Mouse (Mus musculus): ENCODE measurements at regions not wholly inside any gene's neighbourhood (a gene's known extent, or its start where the extent isn't known, plus 50 kb on each side); places are given as distances from the start of the nearest gene placed in this dataset.

DNA sequence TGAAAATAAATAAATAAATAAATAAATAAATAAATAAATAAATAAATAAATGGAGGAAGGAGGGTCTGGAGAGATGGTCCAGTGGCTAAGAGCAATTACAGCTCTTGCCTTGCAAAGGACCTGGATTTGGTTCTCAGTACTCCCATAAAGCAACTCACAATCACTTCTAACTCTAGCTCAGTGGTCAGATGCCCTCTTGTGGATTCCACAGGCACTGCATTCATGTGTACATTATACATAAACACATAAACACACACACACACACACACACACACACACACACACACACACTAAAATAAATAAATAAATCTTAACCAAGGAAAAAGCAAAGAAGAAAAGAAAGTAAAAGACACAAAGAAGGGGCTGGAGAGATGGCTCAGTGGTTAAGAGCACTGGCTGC is 74.2 kb upstream of the Dhx40 start:
- DNase-seq, result no peak

DNA sequence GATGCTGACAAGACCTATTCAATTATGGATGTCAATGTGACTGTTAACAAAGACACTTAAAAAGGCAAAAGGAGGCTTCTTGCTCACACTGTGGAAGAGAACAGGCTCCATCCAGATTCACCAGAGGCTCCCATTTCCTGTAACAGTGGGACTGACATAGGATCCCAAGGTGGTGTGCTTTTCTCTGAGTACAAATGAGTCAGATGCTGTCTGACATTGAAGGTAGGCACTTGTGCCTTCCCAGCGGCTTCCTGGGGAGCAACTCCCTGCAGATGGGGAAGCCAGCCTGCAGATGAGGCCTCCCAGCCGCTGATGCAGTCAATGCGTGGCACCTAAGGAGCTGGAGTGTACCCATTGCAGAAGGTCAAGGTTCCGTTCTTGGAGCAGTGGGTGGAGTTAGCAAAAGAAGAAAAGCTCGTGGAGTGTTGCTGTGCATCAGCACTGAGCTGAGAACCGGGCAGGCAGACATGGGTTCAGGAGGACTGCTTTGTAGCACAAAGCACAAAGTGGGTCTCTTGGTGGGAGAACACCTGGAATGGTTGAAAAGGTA is 71.9 kb upstream of the Dhx40 start:
- peak; percentile 23 for DNase-seq

DNA sequence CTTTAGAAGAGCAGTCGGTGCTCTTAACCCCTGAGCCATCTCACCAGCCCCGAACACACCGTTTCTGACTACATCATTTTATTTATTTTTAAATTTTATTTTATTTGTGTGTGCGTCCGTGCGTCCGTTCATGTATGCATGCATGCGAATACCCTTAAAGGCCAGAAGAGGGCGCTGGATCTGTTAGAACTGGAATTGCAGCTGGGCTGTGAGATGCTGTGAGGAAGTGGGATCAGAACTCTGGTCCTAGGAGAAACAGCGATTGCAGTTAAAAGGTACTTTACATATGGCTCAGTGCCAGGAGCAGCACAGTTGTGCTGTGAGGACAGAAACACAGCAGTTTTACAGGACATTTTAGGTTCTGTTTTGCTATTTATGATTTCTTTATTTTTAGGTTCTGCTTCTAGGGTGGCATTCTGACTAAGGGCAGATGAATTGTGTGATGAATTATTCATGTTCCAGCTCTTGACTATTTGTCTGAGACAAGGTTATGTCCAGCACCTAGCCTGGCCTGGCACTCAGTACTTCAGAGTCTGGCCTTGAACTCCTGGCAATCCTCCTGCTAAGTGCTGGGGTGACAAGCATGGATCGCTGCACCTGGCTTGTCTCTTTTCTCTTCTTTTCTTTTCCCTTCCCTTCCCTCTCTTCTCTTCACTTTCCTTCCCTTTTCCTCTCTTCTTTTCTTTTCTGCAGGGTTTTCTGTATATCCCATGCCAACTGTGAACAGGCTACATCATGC is 71.0 kb upstream of the Dhx40 start:
- DNase-seq, result no peak

DNA sequence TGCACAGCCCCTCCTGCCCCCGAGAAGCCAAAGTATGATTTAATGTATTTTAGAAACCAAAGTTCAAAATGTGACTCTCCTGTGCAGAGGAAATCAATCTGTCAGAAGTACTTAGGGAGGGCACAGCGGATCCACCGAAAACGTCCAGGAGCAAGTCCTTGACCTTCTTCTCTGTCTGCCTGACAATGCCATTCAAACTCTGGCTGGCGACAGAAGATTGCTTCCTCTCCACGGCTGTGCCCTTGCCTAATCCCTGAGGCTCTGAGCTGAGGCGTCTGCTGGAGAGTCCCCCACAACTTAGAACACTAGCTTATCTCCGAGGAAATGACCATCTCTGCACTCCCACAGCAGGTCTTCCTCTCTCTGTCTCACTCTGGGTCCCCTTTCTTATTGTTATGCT is 69.0 kb upstream of the Dhx40 start:
- DNase-seq, result no peak

DNA sequence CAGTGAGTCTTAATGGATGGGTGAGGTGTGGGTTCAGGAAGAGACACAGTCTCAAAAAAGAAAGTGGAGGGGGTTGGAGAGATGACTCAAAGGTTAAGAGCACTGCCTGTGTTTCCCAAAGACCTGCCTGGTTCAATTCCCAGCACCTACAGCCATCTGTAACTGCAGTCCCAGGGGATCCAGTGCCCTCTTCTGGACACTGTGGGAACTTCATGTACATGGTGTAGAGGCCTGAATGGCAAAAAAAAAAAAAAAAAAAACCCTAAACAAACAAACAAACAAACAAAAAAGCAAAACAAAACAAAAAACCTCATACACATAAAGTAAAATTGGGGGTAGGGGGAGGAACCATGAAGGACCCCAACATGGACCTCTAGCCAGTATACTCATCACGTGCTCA is 68.2 kb upstream of the Dhx40 start:
- no peak for DNase-seq

DNA sequence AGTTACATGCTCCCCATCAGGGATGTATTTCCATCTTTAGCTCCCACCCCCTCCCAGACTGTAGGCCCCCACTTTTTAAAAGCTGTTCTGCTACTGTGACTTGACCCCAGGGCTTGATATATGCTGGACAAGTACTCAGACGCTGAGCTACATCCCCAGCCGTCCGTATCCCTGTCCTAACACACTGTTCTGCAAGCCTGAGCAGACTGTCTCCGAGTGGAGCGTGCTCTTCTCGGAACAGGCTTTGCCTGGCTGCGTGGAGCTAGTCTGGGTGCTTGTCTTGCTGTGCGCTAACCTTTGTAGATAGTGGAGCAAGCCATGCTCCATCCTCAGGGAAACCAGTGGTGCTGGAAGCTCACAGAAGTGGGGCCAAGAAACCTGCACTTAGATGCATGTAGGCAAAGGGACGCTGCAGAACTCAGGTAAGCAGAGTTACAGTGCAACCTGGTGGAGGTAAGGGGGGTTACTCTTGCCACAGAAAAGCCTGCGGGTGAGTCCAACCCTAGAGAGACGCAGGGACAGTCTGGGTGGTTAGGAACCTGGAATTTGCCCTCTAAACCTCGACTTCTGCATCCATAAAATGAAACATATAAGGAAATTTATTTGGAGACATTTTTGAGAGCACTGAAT is 67.2 kb upstream of the Dhx40 start:
- no peak for DNase-seq

DNA sequence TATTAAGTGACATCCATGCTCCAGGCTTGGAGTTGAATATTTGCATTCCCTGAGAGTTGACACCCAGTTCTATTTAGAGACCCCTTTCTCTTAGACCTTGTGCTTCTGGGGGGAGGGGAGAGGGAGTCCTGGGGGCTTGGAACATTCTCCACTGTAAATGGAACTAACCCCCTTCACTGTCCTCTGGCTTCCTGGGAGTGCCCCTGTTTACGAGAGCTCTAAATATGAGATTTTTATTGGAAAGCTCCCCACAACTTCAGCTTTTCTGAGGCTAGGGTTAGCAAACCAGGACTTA is 65.8 kb upstream of the Dhx40 start:
- DNase-seq, result no peak

DNA sequence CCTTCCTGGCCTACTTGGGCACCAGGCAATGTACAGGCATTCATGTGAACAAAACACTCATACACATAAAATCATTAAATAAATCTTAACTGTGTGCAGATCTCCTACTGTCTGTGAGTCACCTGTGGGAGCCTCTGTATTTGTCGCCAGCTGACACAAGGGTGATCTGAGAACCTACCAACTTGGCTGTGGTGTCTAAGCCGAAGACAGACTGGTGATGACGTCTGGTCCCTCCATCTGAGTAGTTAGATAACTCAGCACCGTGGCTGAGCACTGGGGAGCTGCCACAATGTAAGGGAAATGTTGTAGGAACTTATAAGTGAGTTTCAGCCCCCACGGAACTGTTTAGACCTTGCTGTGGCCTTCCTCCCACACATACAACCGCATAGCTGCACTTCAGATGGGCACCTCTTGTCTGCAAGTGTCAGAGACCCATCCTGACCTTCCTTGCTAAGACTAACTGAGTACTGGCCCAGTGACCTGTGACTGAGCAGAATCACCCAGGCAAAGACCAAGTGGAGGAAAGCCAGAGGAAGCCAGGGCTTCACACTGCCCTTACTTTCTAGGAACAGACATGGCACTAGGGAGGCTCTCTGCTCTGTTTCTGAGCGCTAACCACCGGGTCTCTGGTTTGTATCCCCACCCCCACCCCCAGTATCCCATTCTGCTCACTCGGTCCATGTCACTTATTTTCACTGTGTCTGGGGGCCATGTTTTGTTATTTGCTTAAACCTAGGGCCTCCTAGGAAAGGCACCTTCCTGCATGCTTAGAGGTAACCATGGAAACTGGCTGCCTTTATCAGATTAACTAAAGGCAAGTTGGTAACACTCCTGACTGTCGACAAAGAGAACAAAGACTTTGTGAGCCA is 65.2 kb upstream of the Dhx40 start:
- DNase-seq, result no peak

DNA sequence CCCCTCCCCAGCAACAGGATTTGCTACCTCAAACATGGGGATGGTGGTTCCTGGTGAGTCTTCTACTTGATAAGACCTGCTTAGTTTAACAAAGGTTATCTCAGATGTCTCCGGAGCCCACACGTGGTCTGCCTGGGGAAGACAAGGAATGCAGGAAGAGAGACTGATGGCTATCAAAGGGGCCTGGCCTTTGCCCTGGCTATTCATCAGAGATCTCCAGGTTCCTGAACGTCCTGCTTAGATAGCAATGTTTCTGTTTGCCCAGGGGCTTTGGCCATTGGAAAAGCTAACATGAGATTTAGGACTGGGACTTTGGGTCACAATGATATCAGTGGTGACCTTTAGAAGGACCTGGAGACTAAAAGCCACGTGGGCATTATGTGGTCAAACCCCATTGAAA is 64.2 kb upstream of the Dhx40 start:
- DNase-seq, result no peak

DNA sequence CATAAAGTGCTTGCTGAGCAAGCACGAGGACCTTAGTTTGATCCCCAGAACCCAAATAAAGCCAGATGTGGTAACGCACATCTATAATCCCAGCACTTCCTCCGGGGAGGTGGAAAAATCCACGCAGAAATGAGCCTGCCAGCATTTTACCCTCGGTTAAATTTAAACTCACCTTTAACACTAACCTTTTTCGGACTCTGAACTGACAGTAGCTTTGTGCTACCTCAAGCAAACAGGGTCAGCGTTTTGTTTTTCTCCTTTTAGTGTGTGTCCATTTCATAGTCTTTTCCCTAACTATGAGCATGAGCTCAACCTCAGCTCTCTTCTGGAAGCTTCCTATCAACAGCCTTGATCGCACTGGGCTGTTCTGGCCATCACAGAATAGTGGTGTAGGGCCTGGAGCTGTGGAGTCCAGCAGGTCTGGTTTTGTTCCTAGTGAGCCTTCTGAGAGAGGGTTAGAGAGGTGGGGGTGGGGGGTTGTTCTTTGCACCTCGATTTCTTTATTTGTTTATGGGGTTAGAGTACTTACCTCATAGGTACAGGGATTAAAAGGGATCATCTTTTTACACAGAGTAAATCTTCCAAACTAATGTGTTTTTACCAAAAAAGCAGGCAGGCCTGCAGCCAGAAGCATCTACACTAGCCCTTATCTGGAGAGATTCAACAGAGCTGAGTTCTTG is 63.1 kb upstream of the Dhx40 start:
- no peak for DNase-seq

DNA sequence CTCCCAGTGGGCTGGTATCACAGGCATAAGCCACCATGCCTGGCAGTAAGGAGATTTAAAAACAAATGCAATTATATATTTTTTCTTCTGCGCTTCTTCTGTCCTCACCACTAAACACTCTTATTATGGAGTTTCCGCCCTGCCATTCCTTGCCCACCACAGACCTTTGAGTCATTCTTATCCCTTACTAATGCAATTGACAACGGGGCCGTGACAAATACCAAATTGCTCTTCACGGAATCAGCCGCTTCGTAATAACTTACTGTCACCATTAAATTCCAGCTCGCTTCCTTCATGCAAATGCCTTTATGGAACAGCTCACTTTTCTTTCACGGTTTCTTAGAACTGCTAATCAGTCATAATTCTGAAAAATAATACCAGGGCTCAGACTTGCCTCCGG is 59.4 kb upstream of the Dhx40 start:
- DNase-seq, result no peak

DNA sequence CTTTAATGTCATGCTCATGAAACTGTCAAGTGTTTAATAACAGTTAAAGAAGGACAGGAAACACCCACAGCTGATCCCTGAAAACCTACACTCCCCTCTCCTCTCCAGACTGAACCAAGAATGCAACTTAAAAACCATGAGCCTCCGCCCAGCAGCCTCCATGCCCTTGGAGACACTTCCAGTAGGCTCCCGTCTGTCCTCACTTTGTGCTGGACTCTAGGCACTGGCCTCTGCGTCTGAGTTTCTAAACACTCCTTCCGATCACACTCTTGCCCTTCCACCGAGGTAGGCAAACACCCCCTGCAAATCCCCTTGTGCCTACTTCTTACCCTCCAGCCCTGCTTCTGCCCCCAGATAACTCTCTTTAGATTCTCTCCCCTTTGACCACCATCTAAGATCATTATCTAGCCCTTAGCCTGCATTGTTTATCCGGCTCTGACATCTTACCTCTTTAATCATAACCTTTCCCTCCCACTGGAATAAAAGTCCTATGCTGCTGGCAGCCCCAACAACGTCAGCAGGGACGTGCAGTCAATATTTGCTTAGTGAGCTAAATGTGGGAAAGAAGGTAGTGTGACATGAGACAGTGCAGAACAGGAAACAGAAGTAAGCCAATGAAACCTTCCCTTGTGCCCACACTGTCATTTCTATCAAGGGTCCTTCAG is 52.5 kb upstream of the Dhx40 start:
- no peak for DNase-seq

DNA sequence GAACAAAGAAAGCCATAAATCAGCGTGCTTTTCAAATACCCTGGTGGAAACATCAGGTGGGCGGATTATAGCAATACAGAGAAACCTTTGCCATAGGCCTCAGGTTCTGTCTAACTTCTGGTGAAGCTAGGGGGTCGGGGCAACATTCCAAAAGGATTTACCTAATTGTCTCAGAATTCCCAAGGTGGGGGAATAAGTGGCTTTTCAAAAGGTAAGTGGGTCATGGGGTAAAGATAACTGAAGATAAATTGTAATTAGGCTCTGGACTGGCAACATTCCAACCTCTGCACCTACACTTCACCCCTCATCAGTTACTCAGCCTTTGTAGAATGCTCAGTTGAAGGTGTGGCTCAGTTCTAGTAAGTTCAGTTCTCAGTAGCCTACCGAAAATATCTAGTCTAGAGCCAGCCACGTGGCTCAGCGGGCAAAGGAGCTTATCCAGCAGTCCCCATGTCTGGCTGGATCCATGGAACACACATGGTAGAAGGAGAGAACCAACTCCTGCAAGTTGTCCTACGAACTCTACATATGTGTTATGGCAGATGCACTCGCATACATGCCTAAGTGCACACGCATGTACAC is 51.8 kb upstream of the Dhx40 start:
- no peak for DNase-seq

DNA sequence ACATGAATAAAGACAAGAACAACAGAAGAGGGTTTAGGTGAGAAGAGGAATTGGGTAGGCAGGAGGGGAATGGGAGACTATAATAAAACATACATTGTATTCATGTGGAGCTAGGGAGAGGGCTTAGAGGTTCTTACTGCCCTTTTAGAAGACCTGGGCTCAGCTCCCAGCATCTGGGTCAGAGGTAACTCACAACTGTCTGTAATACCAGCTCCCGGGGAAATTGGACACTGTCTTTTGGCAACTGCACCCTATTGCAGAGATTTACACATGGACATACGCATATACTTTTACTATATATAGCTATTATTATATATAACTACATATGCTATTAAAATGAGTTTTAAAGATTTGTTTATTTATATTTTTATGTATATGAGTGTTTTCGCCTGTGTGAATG is 50.7 kb upstream of the Dhx40 start:
- DNase-seq, result no peak

Data from thymus, postnatal 25 days (tissue).